ENCODE assay signal across 7 mouse cellular contexts in the genomic region with DNA sequence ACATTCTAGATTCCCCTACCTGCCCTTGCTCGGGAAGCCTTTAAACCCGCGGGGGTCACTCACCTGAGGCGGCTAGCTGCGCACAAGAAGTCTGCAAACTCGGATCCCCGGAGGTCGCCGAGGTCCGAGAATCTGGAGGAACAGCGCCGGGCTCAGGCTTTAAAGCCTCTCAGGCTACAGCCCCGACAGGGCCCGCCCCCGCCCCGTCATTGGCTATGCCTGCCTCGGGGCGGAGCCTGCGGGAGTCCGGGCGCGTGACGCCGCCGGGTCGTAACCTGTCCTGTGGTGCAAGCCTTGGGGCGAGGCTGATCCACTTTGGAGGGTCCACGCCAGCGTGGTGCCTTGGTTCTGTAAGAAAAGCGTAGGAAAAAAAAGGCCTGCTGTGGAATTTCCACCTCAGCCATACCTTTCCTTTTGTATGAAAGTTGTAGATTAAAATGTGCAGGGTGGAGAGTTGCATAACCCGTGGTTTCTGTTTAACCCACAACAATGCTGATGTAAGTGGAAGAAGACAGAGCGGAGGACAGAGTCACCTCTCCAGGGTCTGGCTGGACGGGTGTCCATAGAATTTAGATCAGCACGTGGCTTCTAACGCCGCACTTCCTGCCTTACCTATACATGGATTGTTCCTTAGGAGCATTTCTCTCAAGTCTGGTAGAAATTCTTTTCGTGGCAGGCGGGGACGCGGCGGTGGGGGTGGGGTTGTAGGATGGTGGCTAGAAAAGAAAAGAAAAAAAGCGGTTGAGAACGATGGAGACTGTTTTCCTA. TPM values are rescaled to one million over a fixed set of nuclear protein-coding genes. Genes with fewer than 3 reads are reported as not detected.
DNase-seq lines count a peak whose midpoint lies in the region; ATAC-seq lines count a peak whose summit lies in the region.

A gene (minus strand): TSS at position 718 of the 768 bp plus-strand sequence.

- H3K4me3 ChIP-seq in intestine, embryonic 16.5 days (ENCODE audit: low read length): peak within 1 kb of the TSS; percentile 84
- H3K4me3 ChIP-seq in midbrain, embryonic 11.5 days (ENCODE audit: low read depth, low read length): peak within 1 kb of the TSS; percentile 71

- peaks cover 6% of the 10 kb centered on the region; the same call in 1 of the 2 replicates for H3K4me1 ChIP-seq in intestine, embryonic 16.5 days (ENCODE audit: control insufficient read depth, insufficient read depth, low read length)
- H3K4me1 ChIP-seq in midbrain, embryonic 11.5 days (ENCODE audit: control insufficient read depth, insufficient read depth, low read length): peaks cover 3% of the 10 kb centered on the region; the same call in 1 of the 2 replicates

- peak within 1 kb of the TSS; percentile 83 for H3K4me2 ChIP-seq in intestine, embryonic 16.5 days (ENCODE audit: low read depth, low read length)
- H3K4me2 ChIP-seq in midbrain, embryonic 11.5 days: peak within 1 kb of the TSS; percentile 75

- H3K9me3 ChIP-seq in intestine, embryonic 16.5 days (ENCODE audit: control insufficient read depth, low read length): no peaks in the 10 kb centered on the region
- H3K9me3 ChIP-seq in midbrain, embryonic 11.5 days (ENCODE audit: control insufficient read depth, low read length): no peaks in the 10 kb centered on the region

- peak within 1 kb of the TSS; percentile 53 for H3K27ac ChIP-seq in intestine, embryonic 16.5 days (ENCODE audit: low read length)
- H3K27ac ChIP-seq in midbrain, embryonic 11.5 days (ENCODE audit: low read depth, low read length): peak within 1 kb of the TSS; percentile 62

- intact Hi-C loops in left cerebral cortex, postnatal 36 days (cut with DNase I): loop anchor here (1.0 to 2.0 kb wide), 2 partner anchors 58 to 62 kb away; a partner anchor contains a TSS

- peak; percentile 92 for DNase-seq in adrenal gland, adult 8-10 months
- peak; percentile 94 for DNase-seq in embryo, embryonic 9.5 days (ENCODE audit: extremely low spot score)
- peak; percentile 84 to 92 for DNase-seq in gastrocnemius, postnatal 4 days (ENCODE audit: low spot score in 2 of 2)
- peak; percentile 92 to 93 for DNase-seq in left cerebral cortex, postnatal 36 days (ENCODE audit: low spot score in 2 of 2)
- peak; percentile 98 for DNase-seq in midbrain, embryonic 11.5 days (ENCODE audit: low spot score, missing footprints)
- peak; percentile 95 for DNase-seq in skeletal muscle tissue, adult 2 months (ENCODE audit: low read depth, low spot score)

- ATAC-seq in intestine, embryonic 16.5 days: peak; percentile 100
- ATAC-seq in midbrain, embryonic 11.5 days (ENCODE audit: low FRiP score): peak; percentile 99

- H3K36me3 ChIP-seq in intestine, embryonic 16.5 days (ENCODE audit: control insufficient read depth, insufficient read depth, low read length): 0 out of 2 replicates have a peak, but pooled peaks cover 7% of the 10 kb centered on the region
- H3K36me3 ChIP-seq in midbrain, embryonic 11.5 days (ENCODE audit: control insufficient read depth, insufficient read depth, low read length): peaks cover 4% of the 10 kb centered on the region; the same call in 1 of the 2 replicates

- under 1% methylated on average over 43 of the region's 43 CpGs for WGBS in intestine, embryonic 16.5 days
- under 1% methylated on average over 43 of the region's 43 CpGs for WGBS in midbrain, embryonic 11.5 days

- H3K27me3 ChIP-seq in intestine, embryonic 16.5 days (replicated peaks; ENCODE audit: control insufficient read depth, insufficient read depth, low read length): no peaks in the 10 kb centered on the region
- H3K27me3 ChIP-seq in midbrain, embryonic 11.5 days (ENCODE audit: control insufficient read depth, insufficient read depth, low read length): no peaks in the 10 kb centered on the region

- H3K9ac ChIP-seq in intestine, embryonic 16.5 days (ENCODE audit: low read depth, low read length): peak within 1 kb of the TSS; percentile 88
- peak within 1 kb of the TSS; percentile 74 for H3K9ac ChIP-seq in midbrain, embryonic 11.5 days (ENCODE audit: low read length)

RNA-seq across cellular contexts. Expression of the gene that starts here (rescaled TPM):
- 100 to 1,000 TPM; 197 to 449 (median 314) TPM for total RNA-seq in adrenal gland, adult 8-10 months (2022)
- total RNA-seq in gastrocnemius, postnatal 4 days (2021): 100 to 1,000 TPM; 179 to 189 TPM
- 235 and 256 TPM in 2 replicates for polyA plus RNA-seq in intestine, embryonic 16.5 days (2015; fragmentation: Nextera tagmentation; extraction: Ambion mirVana)
- total RNA-seq in left cerebral cortex, postnatal 36 days (2021): 100 to 1,000 TPM; 136 to 140 TPM
- polyA plus RNA-seq in midbrain, embryonic 11.5 days (2014; fragmentation: Nextera tagmentation; extraction: Ambion mirVana): 142 and 147 TPM in 2 replicates

Comparison
In these comparisons a context has a peak if more than half of its experiments do, and no peak if none do; other contexts are left out.
1. Peak in every context shown above with its lines: DNase-seq, ATAC-seq, H3K4me3 ChIP-seq and H3K27ac ChIP-seq.